Mouse (Mus musculus): ENCODE measurements at regions not wholly inside any gene's neighbourhood (a gene's known extent, or its start where the extent isn't known, plus 50 kb on each side); places are given as distances from the start of the nearest gene placed in this dataset.
"Not testable (repeated sequence)": the region's sequence is repeated elsewhere in the genome, so short reads cannot be mapped to it uniquely, and the experiment has no call there.

DNA sequence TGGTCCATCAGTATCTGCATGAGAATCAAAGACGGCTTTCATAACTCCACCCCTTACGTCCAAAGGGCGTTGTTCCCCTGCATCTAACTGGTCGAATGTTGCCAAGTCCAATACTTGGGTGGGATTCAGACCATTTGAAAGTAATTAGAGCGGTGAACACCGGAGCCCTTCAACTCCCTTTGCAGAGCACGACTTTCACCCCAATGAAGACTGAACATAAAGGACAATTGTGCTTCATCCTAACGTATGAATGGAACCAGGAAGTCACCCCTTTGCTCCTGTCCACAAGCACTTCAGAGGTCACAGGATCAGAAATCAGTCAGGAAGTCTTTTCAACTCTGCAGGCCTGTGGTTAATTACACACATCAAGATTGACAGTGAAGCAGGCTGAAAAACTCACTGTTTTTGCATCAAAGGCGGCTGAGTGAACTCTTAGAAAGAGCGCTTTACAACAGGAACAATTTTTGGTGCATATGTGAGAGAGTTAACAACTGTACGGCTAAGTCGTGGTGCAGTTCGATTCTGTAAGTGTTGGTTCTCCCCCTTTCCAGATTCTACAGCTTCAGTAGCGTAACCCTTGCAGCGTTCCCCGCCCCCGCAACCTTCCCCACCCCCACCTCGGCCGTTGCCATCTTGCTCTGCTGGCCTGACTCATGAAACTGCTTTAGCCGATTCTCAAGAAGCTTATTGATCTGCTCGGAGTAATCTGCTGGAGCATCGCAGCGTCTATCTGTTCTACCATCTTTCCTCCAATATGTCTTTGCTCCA, 203.1 kb downstream of the Wdr20rt start:
- Histone ChIP-seq H3K9ac (ENCODE audit: low read depth, low read length) (no peak overlapping the region), H3K4me1 (replicated peaks; ENCODE audit: control insufficient read depth, insufficient read depth, low read length) (no peaks in the 10 kb centered on the region), H3K9me3 (ENCODE audit: control insufficient read depth, low read length) (no peaks in the 10 kb centered on the region), H3K27ac (ENCODE audit: low read depth, low read length) (0 out of 2 replicates have a peak overlapping the region, but pooled peaks have one; percentile 27), H3K4me2 (replicated peaks; ENCODE audit: low read depth, low read length) (peak overlapping the region; percentile 27), H3K4me3 (ENCODE audit: low read depth, low read length) (no peak overlapping the region), H3K36me3 (ENCODE audit: control insufficient read depth, insufficient read depth, low read length) (no peaks in the 10 kb centered on the region), H3K27me3 (ENCODE audit: control insufficient read depth, insufficient read depth, low read length) (no peaks in the 10 kb centered on the region)
- DNase-seq (ENCODE audit: low spot score) (peak; percentile 47), ATAC-seq (ENCODE audit: low FRiP score) (peak; percentile 69)
- 37% methylated on average over 23 of the region's 23 CpGs for WGBS

DNA sequence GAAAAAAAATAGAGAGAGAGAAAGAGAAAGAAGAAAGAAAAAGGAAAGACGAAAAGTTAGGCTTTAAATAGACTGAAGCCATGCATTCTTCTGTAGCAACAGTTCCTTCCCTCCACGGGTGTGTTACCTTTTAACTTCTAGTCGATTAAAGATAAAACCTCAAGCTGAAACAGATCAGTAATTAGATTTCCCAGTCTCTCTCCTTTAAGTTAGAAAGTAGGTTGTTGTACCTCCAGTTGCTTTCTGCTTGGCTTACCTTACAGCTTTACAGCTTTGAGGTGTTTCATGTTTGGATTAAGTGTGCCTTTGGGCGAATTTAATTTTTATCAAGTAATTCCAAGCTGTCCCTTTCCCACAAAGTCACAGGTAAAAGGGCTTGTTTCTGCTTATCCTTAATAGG, 225.5 kb downstream of the Wdr20rt start:
- ATAC-seq (ENCODE audit: low FRiP score) = no peak
- no peak for DNase-seq (ENCODE audit: low spot score)
- Histone ChIP-seq H3K4me3 (ENCODE audit: low read depth, low read length) (no peak overlapping the region), H3K27ac (ENCODE audit: low read depth, low read length) (no peak overlapping the region), H3K36me3 (ENCODE audit: control insufficient read depth, insufficient read depth, low read length) (no peaks in the 10 kb centered on the region), H3K4me1 (replicated peaks; ENCODE audit: control insufficient read depth, insufficient read depth, low read length) (no peaks in the 10 kb centered on the region), H3K9me3 (ENCODE audit: control insufficient read depth, low read length) (no peaks in the 10 kb centered on the region), H3K27me3 (ENCODE audit: control insufficient read depth, insufficient read depth, low read length) (no peaks in the 10 kb centered on the region), H3K9ac (ENCODE audit: low read depth, low read length) (no peak overlapping the region), H3K4me2 (replicated peaks; ENCODE audit: low read depth, low read length) (no peak overlapping the region)
- WGBS = 87% methylated on average over 4 of the region's 4 CpGs

DNA sequence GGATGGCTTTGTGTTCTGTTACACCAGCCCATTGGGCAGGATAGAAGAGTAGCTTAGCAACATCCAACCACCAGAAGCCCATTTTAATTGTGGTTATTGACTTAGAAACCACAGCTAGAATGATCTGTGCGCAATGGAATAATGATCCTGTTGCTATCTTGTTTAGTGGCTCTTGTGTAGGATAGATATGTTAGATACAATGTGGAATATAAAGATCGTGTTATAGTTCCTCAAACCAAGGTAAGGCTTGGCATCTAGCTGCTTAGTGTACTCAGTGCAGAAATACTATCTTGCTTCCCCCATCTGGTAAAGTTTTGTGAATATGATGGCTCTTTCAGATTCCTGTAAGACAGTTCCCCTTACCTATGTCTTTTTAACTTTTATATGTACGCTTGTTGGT, 230.4 kb downstream of the Wdr20rt start:
- H3K9ac ChIP-seq (ENCODE audit: low read depth, low read length) = no peak overlapping the region
- DNase-seq (ENCODE audit: low spot score) (no peak), ATAC-seq (ENCODE audit: low FRiP score) (no peak)
- no peaks in the 10 kb centered on the region for H3K36me3 ChIP-seq (ENCODE audit: control insufficient read depth, insufficient read depth, low read length)
- no peak overlapping the region for H3K4me3 ChIP-seq (ENCODE audit: low read depth, low read length)
- WGBS = 93% methylated on average over 3 of the region's 3 CpGs
- H3K27ac ChIP-seq (ENCODE audit: low read depth, low read length) = no peak overlapping the region
- no peak overlapping the region for H3K4me2 ChIP-seq (replicated peaks; ENCODE audit: low read depth, low read length)
- H3K4me1 ChIP-seq (replicated peaks; ENCODE audit: control insufficient read depth, insufficient read depth, low read length) = no peaks in the 10 kb centered on the region
- H3K27me3 ChIP-seq (ENCODE audit: control insufficient read depth, insufficient read depth, low read length) = no peaks in the 10 kb centered on the region
- H3K9me3 ChIP-seq (ENCODE audit: control insufficient read depth, low read length) = no peaks in the 10 kb centered on the region

DNA sequence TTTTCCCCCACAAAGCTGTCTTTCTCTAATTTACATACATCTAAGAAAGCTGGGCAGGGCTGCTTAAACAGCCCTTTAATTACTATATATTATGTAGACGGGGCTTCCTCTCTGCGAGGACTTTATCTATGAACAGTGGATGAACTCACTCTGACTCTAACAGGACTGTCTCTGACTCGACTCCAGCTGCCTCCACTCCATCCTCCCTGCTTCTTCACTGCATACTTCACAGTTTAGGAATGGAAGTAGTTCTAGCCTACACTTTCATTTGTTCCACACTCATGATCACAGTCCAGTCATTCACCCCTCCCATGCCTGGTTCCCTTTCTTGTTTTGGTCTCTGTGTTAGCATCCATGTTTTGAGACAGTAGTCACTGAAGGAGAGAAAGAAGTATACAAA, 231.6 kb downstream of the Wdr20rt start:
- H3K4me1 ChIP-seq (replicated peaks; ENCODE audit: control insufficient read depth, insufficient read depth, low read length) = no peaks in the 10 kb centered on the region
- DNase-seq (ENCODE audit: low spot score) = no peak
- no peak overlapping the region for H3K9ac ChIP-seq (ENCODE audit: low read depth, low read length)
- no peak overlapping the region for H3K27ac ChIP-seq (ENCODE audit: low read depth, low read length)
- no peaks in the 10 kb centered on the region for H3K9me3 ChIP-seq (ENCODE audit: control insufficient read depth, low read length)
- no peak for ATAC-seq (ENCODE audit: low FRiP score)
- H3K27me3 ChIP-seq (ENCODE audit: control insufficient read depth, insufficient read depth, low read length) = no peaks in the 10 kb centered on the region
- no peaks in the 10 kb centered on the region for H3K36me3 ChIP-seq (ENCODE audit: control insufficient read depth, insufficient read depth, low read length)
- H3K4me3 ChIP-seq (ENCODE audit: low read depth, low read length) = no peak overlapping the region
- 77% methylated on average over 3 of the region's 3 CpGs for WGBS
- H3K4me2 ChIP-seq (replicated peaks; ENCODE audit: low read depth, low read length) = no peak overlapping the region

DNA sequence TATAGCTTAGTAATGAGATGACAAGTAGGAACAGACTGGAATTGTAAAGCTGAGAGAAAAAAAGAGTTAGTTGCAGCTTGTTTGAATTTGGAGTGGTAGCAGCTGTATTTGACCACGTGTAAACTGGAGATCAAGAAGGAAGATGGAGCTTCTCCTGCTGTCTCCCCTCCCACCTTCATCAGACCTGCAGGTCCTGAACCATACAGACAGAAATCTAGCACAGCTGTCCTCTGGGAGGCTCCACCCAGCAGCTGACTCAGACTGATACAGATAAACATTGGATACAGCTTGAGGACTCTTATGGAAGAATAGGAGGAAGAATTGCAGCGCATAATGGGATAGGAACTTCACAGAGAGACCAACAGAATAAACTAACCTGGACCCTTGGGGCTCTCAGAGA, 238.9 kb downstream of the Wdr20rt start:
- no peaks in the 10 kb centered on the region for H3K27me3 ChIP-seq (ENCODE audit: control insufficient read depth, insufficient read depth, low read length)
- H3K9me3 ChIP-seq (ENCODE audit: control insufficient read depth, low read length) = no peaks in the 10 kb centered on the region
- no peak overlapping the region for H3K4me2 ChIP-seq (replicated peaks; ENCODE audit: low read depth, low read length)
- no peaks in the 10 kb centered on the region for H3K4me1 ChIP-seq (replicated peaks; ENCODE audit: control insufficient read depth, insufficient read depth, low read length)
- H3K4me3 ChIP-seq (ENCODE audit: low read depth, low read length) = no peak overlapping the region
- DNase-seq (ENCODE audit: low spot score) (no peak), ATAC-seq (ENCODE audit: low FRiP score) (no peak)
- no peak overlapping the region for H3K9ac ChIP-seq (ENCODE audit: low read depth, low read length)
- 76% methylated on average over 2 of the region's 2 CpGs for WGBS
- no peak overlapping the region for H3K27ac ChIP-seq (ENCODE audit: low read depth, low read length)
- no peaks in the 10 kb centered on the region for H3K36me3 ChIP-seq (ENCODE audit: control insufficient read depth, insufficient read depth, low read length)

GRCm38 (mm10) chr12:65478674-65479073, 253.4 kb downstream of the Wdr20rt start:
- not testable (repeated sequence) for H3K4me2 ChIP-seq (replicated peaks; ENCODE audit: low read depth, low read length); H3K4me3 ChIP-seq (ENCODE audit: low read depth, low read length); DNase-seq (ENCODE audit: low spot score); H3K36me3 ChIP-seq (ENCODE audit: control insufficient read depth, insufficient read depth, low read length); ATAC-seq (ENCODE audit: low FRiP score); H3K27ac ChIP-seq (ENCODE audit: low read depth, low read length); H3K4me1 ChIP-seq (replicated peaks; ENCODE audit: control insufficient read depth, insufficient read depth, low read length); H3K9ac ChIP-seq (ENCODE audit: low read depth, low read length); H3K27me3 ChIP-seq (ENCODE audit: control insufficient read depth, insufficient read depth, low read length); H3K9me3 ChIP-seq (ENCODE audit: control insufficient read depth, low read length)
- 51% methylated on average over 9 of the region's 9 CpGs for WGBS

- no peak overlapping the region for H3K27ac ChIP-seq (ENCODE audit: low read depth, low read length)
- DNase-seq (ENCODE audit: low spot score) (no peak), ATAC-seq (ENCODE audit: low FRiP score) (no peak)
- no peaks in the 10 kb centered on the region for H3K4me1 ChIP-seq (replicated peaks; ENCODE audit: control insufficient read depth, insufficient read depth, low read length)
- H3K4me2 ChIP-seq (replicated peaks; ENCODE audit: low read depth, low read length) = no peak overlapping the region
- H3K36me3 ChIP-seq (ENCODE audit: control insufficient read depth, insufficient read depth, low read length) = no peaks in the 10 kb centered on the region
- no peaks in the 10 kb centered on the region for H3K9me3 ChIP-seq (ENCODE audit: control insufficient read depth, low read length)
- no peaks in the 10 kb centered on the region for H3K27me3 ChIP-seq (ENCODE audit: control insufficient read depth, insufficient read depth, low read length)
- no peak overlapping the region for H3K9ac ChIP-seq (ENCODE audit: low read depth, low read length)
- no peak overlapping the region for H3K4me3 ChIP-seq (ENCODE audit: low read depth, low read length)
- 89% methylated on average over 4 of the region's 4 CpGs for WGBS
These were observed 255.5 kb downstream of the Wdr20rt start for GRCm38 (mm10) chr12:65480829-65481228.

DNA sequence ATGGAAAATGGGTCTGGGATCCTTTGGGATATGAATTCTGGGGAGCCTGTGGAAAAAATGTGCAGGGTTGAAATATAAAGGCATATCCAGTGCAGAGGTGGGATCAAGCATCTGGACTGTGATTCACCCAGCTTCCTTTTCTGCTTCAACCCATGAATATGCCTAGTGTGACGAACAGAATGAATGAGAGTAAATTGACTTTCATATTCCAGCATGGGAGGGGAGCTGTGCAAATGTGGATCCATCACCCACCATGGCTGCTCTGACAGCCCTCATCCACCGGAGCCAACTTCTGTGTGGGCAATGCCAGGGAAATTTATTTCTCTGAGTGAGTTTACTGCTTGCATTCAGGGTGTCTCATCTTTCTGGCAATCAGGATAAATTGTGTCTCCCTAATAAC, 265.8 kb downstream of the Wdr20rt start:
- Histone ChIP-seq H3K27ac (ENCODE audit: low read depth, low read length) (no peak overlapping the region), H3K4me1 (replicated peaks; ENCODE audit: control insufficient read depth, insufficient read depth, low read length) (no peaks in the 10 kb centered on the region), H3K9ac (ENCODE audit: low read depth, low read length) (no peak overlapping the region), H3K4me3 (ENCODE audit: low read depth, low read length) (no peak overlapping the region), H3K9me3 (ENCODE audit: control insufficient read depth, low read length) (no peaks in the 10 kb centered on the region), H3K4me2 (replicated peaks; ENCODE audit: low read depth, low read length) (no peak overlapping the region), H3K36me3 (ENCODE audit: control insufficient read depth, insufficient read depth, low read length) (no peaks in the 10 kb centered on the region), H3K27me3 (ENCODE audit: control insufficient read depth, insufficient read depth, low read length) (no peaks in the 10 kb centered on the region)
- DNase-seq (ENCODE audit: low spot score) (no peak), ATAC-seq (ENCODE audit: low FRiP score) (no peak)
- whole genome bisulfite sequencing = 80% methylated on average over 2 of the region's 2 CpGs

DNA sequence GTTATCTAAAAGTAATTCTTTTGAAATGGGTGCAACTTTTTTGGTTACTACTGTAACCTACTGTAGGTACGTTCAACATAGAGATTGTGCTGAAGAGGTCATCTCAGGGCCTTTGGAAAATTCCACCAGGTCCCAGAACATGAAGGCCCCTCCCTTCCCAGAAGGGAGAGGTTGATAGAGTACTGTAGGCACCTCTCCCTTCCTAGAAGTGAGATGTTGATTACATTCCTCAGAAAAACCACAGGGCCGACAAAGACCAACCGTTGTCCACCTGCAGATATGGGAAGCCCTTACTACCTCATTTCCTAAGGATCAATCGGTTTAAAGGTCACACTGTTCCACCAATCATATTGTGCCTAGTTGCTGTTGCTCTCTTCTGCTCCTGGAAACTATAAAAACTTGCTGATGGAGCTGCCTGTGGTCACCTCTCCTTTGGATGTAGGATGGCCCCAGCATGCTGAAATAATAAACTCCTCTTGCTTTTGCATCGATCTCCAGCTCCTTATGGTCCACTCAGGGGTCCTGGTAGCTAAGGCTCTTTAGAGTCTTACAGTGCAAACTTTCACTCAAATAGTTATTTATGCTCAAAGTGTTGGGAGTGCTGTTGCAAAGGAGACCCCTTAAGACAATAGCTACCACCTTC, 269.2 kb downstream of the Wdr20rt start:
- DNase-seq (ENCODE audit: low spot score) = no peak
- WGBS = 94% methylated on average over 5 of the region's 5 CpGs

More for the DNA sequence above, 269.2 kb downstream of the Wdr20rt start:
- no peaks in the 10 kb centered on the region for H3K27me3 ChIP-seq (ENCODE audit: control insufficient read depth, insufficient read depth, low read length)
- no peak for ATAC-seq (ENCODE audit: low FRiP score)
- no peaks in the 10 kb centered on the region for H3K4me1 ChIP-seq (replicated peaks; ENCODE audit: control insufficient read depth, insufficient read depth, low read length)
- no peaks in the 10 kb centered on the region for H3K9me3 ChIP-seq (ENCODE audit: control insufficient read depth, low read length)
- no peak overlapping the region for H3K9ac ChIP-seq (ENCODE audit: low read depth, low read length)
- H3K27ac ChIP-seq (ENCODE audit: low read depth, low read length) = no peak overlapping the region
- no peaks in the 10 kb centered on the region for H3K36me3 ChIP-seq (ENCODE audit: control insufficient read depth, insufficient read depth, low read length)
- H3K4me2 ChIP-seq (replicated peaks; ENCODE audit: low read depth, low read length) = no peak overlapping the region
- H3K4me3 ChIP-seq (ENCODE audit: low read depth, low read length) = no peak overlapping the region

Data from hindbrain, embryonic 11.5 days (tissue).